ENCODE assay signal across 8 mouse cellular contexts in the genomic region with DNA sequence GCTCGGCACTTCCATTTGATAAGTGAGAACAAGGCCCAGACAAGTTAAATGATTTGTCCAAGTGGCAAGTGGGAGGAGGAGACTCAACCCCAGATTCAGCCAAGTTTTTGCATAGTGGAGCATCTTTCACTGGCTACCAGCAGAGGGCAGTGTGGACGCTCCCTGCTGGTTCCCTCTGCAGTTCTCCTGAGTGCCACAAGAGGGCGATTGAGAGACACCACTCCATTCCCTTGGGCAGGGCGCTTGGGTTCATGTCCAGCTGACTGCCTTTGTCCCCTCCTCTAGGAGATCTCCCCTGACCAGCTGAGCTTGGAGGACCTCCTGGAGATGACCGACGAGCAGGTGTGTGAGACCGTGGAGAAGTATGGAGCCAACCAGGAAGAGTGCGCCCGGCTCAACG.
DNase-seq lines count a peak whose midpoint lies in the region; ATAC-seq and TF ChIP-seq lines count a peak whose summit lies in the region.

No protein-coding gene starts in this region.

- H3K36me3 ChIP-seq in liver, postnatal 0 days (replicated peaks; ENCODE audit: insufficient read depth, low read length), result no peaks in the 10 kb centered on the region

- H3K4me1 ChIP-seq in liver, postnatal 0 days (ENCODE audit: insufficient read depth), result no peaks in the 10 kb centered on the region

- TF ChIP-seq CTCF in liver, postnatal 0 days (IDR thresholded peaks at IDR 0.05; ENCODE audit: low read depth), result peak; percentile 99

- peak; percentile 18; the same call in 1 of the 2 replicates for ATAC-seq in liver, postnatal 0 days

- H3K9me3 ChIP-seq in liver, postnatal 0 days (ENCODE audit: low read length), result no peaks in the 10 kb centered on the region

- no peak for TF ChIP-seq EP300 in liver, postnatal 0 days (IDR thresholded peaks at IDR 0.05; ENCODE audit: low read depth)

- no peak overlapping the region for H3K9ac ChIP-seq in liver, postnatal 0 days (replicated peaks)

- no peak overlapping the region for H3K4me3 ChIP-seq in liver, postnatal 0 days (ENCODE audit: low read depth, low read length)

- no peak overlapping the region for H3K4me2 ChIP-seq in liver, postnatal 0 days (ENCODE audit: low read depth, low read length)

- no peaks in the 10 kb centered on the region for H3K27me3 ChIP-seq in liver, postnatal 0 days (ENCODE audit: insufficient read depth, low read length)

- H3K27ac ChIP-seq in liver, postnatal 0 days (ENCODE audit: low read depth), result no peak overlapping the region

- peak; percentile 79 to 80 for DNase-seq in B cell, adult 2 months
- DNase-seq in MN1 (ENCODE audit: low spot score), result peak; percentile 82
- peak; percentile 76 for DNase-seq in cerebellum, adult 8-10 months
- peak; percentile 23 to 40 for DNase-seq in gastrocnemius, adult 8-10 months (ENCODE audit: low spot score in 2 of 2)
- DNase-seq in kidney, postnatal 25 days, result peak; percentile 76 to 84
- peak; percentile 77 for DNase-seq in liver, postnatal 0 days
- DNase-seq in ovary, postnatal 36 days (ENCODE audit: low spot score), result peak; percentile 60
- DNase-seq in thymus, postnatal 25 days, result peak; percentile 69

- 71% methylated on average over 10 of the region's 10 CpGs for WGBS in liver, postnatal 0 days (ENCODE audit: insufficient replicate concordance)

Comparison
In these comparisons a context has a peak if more than half of its experiments do, and no peak if none do; other contexts are left out.
1. DNase-seq: peak in every context shown above with its lines; median percentile 82 in MN1; 80 in kidney, postnatal 25 days; 80 in B cell, adult 2 months; 77 in liver, postnatal 0 days; 76 in cerebellum, adult 8-10 months; 69 in thymus, postnatal 25 days; 60 in ovary, postnatal 36 days; 32 in gastrocnemius, adult 8-10 months.